Mouse (Mus musculus) heart, adult 8-10 months (tissue): ENCODE data around the gene Srprb. TPM values are rescaled to one million over a fixed set of nuclear protein-coding genes. Genes with fewer than 3 reads are reported as not detected.
"Not testable (repeated sequence)": the region's sequence is repeated elsewhere in the genome, so short reads cannot be mapped to it uniquely, and the experiment has no call there.

Source experiments
- DNase-seq: peaks from one replicate; pipeline ENCODE4 v3.0.0; 2022; ENCODE audit warnings: low spot score
- total RNA-seq, 4 experiments: library from RNA; stranded (reverse); gene quantifications; 2 replicates each; pipeline ENCODE4 v1.2.4; 2022

Gene Srprb
- total RNA-seq, 4 experiments from 2014 or later = 18.1 to 21.5 (median 19.1) TPM

DNA sequence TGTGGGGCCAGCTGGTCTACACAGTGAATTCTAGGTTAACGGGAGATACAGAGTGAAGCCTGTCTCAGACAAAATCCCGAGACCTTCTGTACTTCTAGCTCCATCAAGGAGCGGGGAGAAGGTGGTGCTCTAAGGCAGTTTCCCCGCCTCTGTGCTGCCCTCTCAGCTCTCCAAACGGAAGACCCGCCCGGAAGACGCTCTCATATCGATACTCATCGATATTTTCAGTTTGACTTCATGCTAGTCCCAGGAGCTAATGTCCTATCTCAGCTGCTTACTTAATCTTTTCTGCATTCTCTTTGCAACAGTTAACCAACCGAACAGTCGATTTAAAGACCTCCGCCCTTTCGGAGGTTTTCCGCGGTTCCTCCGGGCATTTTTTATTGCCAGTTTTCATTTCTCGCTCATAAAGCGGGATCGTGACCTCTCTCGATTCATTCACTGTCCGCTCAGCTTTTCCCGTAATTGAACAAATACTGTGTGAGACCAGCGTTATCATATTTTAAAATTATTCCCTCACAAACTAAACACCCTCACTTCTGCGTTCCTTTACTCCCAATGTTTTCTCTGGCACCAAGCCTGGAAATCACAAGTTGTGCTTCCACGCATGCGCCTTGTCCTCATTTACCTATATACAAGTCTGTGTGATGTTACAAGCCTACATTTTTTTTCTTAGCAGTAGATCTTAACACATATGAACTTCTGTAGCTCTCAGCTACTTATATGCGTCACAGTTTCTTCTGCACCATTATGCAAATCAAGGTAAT lies 10.9 kb upstream of the Srprb start:
- no peak for DNase-seq

DNA sequence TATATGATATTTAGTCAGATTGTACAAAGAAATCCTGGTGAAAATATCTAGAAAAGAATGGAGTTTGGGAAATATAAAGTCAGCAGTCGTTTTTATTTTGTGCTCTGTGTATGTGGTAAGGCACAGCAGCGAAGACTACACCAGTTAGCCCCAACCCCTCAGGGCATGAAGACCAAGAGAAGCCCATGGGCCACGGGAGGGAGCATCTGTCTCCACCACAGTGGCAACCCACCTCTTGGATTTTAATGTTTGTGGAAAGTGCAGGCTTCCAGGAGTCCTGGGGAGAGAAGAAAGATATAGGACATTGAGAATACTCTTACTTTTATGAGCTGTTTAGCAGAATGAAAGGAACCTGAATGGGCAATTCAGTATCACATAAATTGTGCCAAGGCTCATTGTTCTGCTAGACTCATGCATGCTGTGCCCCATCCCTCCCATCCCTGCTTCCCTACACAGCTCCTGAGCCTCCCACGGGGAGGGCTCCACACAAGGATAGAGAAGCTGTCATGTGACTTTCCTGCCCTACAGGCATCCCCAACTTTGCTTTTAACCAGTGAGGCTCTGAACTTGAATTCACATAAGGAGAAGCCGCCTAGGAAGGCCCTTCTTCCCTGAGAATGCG lies 7.0 kb upstream of the Srprb start:
- DNase-seq = no peak

DNA sequence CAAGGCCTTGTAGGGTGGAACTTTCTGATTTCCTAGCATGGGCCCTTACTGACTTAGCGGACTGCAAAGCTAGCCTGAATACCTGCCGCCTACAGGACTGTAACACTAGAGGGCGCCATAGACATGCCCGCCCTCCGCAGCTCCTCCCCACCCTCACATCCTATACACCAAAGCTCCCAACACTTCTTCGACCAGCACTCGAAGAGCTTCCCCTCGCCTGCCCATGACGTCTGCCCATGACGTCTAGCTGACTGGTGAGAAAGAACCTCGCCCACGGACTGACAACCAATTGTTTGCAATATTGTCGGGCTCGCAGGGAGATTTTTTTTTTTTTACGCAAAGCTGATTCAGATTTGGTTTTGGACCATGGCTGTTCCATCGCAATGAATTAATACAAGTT lies 5.9 kb upstream of the Srprb start:
- peak; percentile 66 for DNase-seq

GRCm38 (mm10) chr9:103205786-103206185 lies 3.8 kb upstream of the Srprb start:
- no peak for DNase-seq

- DNase-seq = no peak
These were observed 13.5 kb downstream of the Srprb start for GRCm38 (mm10) chr9:103188416-103188815.

DNA sequence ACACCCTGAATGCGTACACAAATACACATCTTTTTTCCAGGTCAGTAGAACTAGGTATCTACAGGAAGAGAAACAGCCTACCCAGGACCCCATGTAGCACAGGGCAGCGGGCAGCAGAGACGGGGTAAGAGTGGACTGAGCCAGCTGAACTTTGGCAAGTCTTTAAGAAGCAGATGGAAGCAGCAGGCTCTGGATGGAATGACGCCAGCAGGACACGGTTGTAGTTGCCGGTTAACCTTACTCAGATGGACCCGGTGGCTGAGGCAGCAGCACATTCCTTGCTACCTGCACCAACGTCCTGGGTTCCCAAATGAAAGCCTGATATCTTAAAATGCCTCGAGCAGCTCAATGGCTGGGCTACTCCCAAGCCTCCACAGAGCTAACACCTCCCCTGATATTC lies 15.2 kb downstream of the Srprb start:
- no peak for DNase-seq

GRCm38 (mm10) chr9:103185946-103186345 lies 16.0 kb downstream of the Srprb start:
- no peak for DNase-seq

DNA sequence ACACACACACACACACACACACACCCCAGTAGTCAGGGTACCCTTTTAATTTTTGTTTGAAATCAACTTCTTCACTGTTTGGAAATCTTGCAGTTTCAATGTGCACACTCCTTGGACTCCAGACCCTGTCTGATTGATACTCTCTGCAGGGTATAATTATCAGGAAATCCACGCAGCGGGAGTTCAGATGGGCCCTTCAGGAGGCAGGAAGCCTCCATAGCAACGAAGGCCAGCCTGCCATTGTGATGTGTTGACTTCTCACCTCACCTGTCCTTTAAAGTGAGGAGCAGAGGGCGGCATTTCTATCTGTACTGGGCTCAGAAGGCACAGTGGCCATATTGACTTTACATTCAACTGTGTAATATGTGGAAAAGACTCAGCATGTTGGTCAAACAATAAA lies 17.1 kb downstream of the Srprb start:
- DNase-seq = no peak

GRCm38 (mm10) chr9:103181886-103182285 lies 20.1 kb downstream of the Srprb start:
- no peak for DNase-seq

DNA sequence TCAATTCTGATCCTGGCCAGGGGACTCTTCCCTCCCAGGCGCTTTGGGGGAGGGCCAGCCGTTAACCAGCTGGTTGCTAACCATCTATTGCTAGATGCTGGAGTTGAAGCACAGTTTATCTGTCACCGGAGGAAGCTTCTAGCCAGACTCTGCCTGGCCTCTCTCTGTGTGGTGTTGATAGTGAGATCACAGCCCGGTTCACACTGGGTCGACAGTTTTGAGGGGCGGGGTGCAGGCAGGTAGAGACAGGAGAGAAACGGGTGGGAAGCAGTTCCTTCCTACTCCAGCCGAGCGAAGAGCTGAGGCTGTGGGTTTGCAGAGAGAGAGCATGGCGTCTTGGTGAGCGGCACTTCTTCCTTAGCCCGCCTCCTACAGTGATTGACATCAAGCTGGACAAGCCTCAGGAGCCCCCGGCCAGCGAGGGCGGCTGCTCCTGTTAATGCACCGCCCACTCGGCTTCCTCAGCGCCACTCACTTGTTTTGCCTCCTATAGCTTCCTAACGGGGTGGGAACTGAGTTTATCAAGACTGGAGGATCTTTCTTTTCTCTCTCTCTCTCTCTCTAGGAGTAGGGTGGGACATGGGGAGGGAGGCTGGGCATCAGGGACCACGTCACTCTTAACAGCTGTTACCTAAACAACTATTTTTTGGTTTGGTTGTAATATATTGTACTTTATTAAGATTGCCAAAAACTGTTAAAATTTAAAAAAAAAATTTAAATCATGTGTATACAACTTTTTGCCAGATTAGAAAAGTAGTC lies 21.0 kb downstream of the Srprb start:
- DNase-seq = peak; percentile 53

- peak; percentile 48 for DNase-seq
These were observed 21.6 kb downstream of the Srprb start for GRCm38 (mm10) chr9:103180303-103180702.

- DNase-seq = no peak
These were observed 26.2 kb downstream of the Srprb start for GRCm38 (mm10) chr9:103175692-103176091.

- no peak for DNase-seq
These were observed 27.0 kb downstream of the Srprb start for GRCm38 (mm10) chr9:103174771-103175519.

DNA sequence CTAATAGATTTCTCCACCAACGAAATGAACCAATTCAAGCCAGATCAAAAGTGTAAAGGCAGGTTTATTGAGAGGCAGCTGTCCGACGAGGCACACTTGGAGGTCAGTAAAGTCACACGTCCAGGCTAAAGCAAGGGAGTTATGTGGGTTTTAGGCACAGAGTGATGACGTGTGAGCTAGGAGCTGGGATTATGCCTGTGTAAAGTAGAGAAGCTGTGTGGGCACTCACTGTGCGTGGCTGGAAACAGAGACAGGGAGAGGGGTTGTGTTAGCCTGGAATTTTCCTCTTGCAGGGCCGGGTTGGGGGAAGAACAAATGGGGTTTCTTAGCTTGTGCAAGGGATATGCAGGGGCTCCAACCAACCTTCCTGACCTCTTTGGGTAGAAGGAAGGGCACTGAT lies 33.2 kb downstream of the Srprb start:
- no peak for DNase-seq

DNA sequence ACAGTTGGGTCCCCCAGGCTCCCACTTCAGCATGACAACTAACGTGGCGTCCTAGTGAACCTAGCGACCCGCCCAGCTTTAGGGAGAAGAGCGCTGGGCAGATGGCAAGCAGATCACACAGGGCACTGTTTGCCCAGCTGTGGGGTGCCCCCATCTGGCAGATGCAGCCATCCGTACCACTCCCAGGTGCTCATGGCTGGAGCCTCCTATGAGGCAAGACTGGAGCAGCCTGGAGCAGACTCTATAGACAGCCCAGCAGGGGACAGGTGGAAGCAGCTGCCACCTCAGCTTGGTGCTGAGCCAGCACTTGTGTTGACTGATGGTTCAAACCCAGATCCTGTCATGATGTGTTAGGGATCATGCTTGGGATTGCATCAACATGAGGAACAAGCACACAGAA lies 33.9 kb downstream of the Srprb start:
- DNase-seq = no peak

- no peak for DNase-seq
These were observed 38.1 kb downstream of the Srprb start for GRCm38 (mm10) chr9:103163806-103164205.

DNA sequence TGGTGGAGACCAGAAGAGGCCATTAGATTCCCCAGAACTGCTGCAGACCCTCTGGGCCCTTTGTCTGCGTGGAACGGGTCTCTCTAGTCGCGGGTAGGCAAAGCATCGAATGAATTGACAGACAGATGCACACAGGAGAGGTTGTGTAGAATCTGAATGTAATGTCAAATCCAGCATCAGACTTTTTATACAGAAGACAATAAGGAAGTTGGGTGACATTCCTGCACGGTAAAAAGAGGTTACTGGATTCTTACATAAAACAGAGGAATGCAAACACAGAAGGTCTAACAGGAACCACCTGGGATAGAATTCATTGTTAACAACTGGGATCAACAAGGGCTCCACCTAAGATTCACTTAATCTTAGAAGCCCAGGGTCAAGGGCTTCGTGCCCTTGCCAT lies 46.8 kb downstream of the Srprb start:
- not testable (repeated sequence) for DNase-seq

DNA sequence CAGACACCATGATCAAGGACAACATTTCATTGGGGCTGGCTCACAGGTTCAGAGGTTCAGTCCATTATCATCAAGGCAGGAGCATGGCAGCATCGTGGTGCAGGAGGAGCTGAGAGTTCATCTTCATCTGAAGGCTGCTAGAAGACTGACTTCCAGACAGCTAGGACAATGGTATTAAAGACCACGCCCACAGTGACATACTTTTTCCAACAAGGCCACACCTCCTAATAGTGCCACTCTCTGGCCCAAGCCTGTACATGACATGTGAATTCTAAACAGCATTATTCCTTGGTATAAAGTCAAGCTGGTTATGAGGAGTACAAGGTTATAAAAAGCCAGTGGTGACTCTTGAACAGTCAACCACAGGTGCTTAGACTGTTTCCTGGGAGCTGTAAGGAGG lies 47.4 kb downstream of the Srprb start:
- DNase-seq = no peak

DNA sequence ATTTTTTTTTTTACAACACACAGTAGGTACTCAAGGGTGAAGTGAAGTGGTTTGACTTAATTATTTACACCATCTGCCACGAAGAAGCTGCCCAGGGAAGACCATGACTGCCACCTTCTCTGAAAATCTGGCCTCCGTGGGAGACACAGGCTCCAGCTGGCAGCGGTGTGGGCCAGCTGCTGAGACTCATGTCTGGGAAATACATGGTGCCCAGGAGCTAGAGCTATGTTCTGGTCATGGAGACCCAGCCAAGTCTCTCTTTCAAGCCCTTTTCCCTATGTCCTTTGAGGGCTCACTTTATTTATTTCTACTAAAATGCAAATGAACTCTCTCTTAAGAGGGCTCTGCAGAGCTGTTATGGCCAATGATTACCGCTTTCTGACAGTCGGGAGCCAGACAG lies 48.7 kb downstream of the Srprb start:
- no peak for DNase-seq

- DNase-seq = no peak
These were observed 52.7 kb downstream of the Srprb start for GRCm38 (mm10) chr9:103149074-103149799.

- no peak for DNase-seq
These were observed 54.8 kb downstream of the Srprb start for GRCm38 (mm10) chr9:103147103-103147502.
